Mouse (Mus musculus) frontal cortex, postnatal 36 days (tissue): ENCODE data around the gene Atoh1.

ENCODE experiments used
- DNase-seq, 2 experiments: peaks; one replicate each; pipeline ENCODE4 v3.0.0; 2022; ENCODE audit warnings: low spot score in 2 of 2

Gene Atoh1

DNA sequence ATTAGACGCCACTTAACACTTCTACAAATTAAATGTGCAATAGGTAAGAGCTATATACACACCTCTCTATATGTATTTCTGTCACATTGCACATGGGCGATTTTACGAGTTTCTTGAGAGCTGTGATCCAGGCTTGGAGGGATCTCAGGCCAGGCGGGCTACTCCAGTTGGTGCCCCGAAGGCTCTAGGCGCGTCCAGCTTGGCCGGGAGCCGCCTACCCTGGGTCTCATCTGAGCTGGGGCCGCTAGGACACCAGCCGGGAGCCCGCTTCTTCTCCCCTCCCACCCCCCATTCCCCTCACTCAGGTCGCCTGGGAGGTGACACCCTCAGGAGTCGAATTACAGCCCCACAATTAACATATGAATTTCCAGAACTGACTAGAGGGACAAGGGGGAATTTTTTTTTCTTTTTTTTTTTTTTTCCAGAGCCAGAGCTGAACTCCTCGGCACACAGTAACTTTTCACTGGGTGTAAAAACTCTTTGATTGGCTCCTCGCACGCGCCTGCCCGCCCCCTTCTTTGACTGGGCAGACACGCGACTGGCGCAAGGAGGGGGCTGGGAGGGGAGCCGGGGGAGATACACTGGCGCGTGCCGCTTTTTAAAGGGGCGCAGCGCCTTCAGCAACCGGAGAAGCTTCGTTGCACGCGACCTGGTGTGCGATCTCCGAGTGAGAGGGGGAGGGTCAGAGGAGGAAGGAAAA, at the start of gene Atoh1:
Atoh1 (plus strand) TSS at position 627 of the 700 bp plus-strand sequence.
- no peak for DNase-seq

- DNase-seq: peak; percentile 25 to 58
Observed at GRCm38 (mm10) chr6:64683974-64684373, 45.0 kb upstream of the Atoh1 start.

DNA sequence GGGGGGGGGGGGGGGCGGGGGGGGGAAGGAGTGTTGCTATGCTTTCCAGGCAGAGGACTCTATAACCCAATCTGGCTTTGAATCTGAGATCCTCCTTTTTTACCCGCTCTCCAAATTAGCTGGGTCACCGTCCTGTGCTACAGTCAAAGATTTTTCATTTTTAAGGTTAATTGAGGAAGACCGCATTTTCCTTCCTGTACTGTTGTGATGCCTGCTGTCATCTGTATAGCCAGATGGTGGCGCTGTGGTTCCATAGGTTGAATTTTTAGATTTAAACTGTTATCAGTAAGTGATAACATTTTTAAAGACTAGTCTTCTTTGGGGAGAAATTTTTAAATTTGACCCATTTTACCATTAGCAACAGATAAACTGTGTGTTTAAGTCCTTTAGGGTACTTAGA, 44.0 kb upstream of the Atoh1 start:
- peak; percentile 38 to 68 for DNase-seq

DNA sequence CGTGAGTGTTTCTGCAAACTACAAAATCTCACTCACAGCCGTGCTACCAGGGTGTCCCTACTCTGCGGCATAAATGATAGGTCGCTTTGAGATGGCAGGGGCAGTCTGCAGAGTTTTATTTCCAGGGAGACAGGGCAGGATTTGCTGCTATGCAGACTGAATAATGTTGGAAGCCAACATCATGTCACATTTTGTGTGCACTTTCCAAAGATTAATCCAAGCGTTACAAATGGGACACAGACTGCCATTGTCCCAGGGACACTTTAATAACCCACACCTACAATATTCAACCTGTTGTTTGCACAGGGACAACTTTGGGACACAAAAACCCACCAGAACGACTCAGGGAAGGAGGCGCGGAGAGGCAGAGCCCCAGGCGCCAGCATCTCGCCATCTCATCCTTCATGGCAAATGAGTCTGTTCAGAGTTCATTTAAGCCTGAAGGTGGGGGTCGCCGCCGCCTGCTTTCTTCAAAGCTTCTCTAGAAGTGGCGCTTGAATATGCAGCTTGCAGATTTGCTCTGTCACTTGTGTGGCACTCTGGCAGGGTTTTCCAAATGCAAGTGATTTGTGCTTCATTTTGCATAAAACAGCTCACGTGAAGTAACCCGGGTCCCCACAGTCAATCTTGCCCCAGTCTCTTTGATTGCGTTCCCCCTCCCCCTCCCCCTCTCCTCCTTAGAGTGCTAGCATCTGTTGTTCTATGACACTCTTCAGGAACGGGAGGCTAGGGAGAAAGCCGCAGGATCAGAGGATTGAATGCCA, 40.6 kb upstream of the Atoh1 start:
- DNase-seq: no peak

DNA sequence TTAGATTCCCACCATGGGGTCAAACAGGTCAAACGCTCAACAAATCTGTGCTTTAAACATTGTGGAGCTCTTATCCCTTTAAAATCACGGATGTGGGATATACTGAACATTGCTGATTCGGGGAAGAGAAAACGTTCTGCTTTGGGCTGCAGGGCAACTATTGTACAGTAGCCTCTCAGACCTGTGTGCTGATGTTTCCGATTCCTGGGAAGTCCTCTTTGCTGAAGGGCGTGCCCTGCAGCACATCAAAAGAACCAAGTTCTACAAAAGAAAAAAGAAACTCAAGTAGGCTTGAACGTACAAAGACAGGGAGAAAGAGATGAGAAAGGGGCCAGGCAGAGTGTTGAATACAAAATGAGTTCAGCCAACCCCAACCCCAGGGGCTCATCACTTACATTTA, 34.2 kb upstream of the Atoh1 start:
- DNase-seq: no peak

DNA sequence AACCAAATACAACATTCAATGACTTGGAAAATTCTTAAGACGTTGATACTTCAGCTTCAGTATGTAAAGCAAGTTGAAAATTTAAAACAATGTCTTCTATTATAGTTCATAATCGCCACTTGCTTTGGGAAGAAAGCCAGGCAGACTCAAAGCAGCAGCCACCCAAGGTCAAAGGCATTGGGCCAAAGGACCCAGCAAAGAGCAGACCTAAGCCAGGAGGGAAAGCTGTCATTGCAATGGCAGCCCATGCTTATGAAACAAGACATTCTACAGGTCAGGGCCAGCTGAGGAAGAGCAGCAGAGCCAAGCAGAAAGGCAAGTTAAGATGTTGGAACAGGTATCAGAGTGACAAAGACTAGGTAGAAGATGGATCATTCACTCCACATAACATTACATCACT, 25.3 kb upstream of the Atoh1 start:
- no peak for DNase-seq

- no peak for DNase-seq
Observed at GRCm38 (mm10) chr6:64727751-64728403, 1.0 kb upstream of the Atoh1 start.

- peak in 1 of 2 experiments; percentile 15 for DNase-seq
Observed at GRCm38 (mm10) chr6:64729231-64730011, 496 bp downstream of the Atoh1 start.

GRCm38 (mm10) chr6:64730030-64730429, 1.1 kb downstream of the Atoh1 start:
- no peak for DNase-seq

DNA sequence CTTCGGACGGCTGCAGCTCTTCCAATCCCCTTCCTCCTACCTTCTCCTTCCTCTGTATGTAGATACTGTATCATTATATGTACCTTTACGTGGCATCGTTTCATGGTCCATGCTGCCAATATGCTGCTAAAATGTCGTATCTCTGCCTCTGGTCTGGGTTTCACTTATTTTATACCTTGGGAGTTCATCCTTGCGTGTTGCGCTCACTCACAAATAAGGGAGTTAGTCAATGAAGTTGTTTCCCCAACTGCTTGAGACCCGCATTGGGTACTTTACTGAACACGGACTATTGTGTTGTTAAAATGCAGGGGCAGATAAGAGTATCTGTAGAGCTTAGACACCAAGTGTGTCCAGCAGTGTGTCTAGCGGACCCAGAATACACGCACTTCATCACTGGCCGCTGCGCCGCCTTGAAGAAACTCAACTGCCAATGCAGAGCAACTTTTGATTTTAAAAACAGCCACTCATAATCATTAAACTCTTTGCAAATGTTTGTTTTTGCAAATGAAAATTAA, 1.6 kb downstream of the Atoh1 start:
- no peak for DNase-seq

DNA sequence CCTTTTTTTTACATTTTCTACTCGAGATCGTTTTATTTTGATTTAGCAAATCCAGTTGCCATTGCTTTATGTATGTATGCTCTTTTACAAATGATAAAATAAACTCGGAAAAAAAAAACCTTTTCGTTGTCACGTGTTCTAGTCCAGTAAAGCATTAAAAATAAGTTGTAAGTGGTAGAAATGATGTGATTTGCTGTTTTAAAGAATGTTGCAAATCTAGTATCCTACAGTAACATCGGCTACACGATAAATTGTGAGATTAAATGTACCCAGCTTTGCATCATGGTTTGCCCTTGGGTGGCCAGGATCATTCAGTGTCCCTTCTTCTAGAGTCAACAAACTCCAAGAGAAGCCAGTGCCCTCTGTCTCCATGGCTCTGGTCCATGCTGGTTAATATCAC, 2.2 kb downstream of the Atoh1 start:
- no peak for DNase-seq

GRCm38 (mm10) chr6:64731621-64732320, 2.8 kb downstream of the Atoh1 start:
- no peak for DNase-seq

GRCm38 (mm10) chr6:64733311-64733710, 4.4 kb downstream of the Atoh1 start:
- no peak for DNase-seq

DNA sequence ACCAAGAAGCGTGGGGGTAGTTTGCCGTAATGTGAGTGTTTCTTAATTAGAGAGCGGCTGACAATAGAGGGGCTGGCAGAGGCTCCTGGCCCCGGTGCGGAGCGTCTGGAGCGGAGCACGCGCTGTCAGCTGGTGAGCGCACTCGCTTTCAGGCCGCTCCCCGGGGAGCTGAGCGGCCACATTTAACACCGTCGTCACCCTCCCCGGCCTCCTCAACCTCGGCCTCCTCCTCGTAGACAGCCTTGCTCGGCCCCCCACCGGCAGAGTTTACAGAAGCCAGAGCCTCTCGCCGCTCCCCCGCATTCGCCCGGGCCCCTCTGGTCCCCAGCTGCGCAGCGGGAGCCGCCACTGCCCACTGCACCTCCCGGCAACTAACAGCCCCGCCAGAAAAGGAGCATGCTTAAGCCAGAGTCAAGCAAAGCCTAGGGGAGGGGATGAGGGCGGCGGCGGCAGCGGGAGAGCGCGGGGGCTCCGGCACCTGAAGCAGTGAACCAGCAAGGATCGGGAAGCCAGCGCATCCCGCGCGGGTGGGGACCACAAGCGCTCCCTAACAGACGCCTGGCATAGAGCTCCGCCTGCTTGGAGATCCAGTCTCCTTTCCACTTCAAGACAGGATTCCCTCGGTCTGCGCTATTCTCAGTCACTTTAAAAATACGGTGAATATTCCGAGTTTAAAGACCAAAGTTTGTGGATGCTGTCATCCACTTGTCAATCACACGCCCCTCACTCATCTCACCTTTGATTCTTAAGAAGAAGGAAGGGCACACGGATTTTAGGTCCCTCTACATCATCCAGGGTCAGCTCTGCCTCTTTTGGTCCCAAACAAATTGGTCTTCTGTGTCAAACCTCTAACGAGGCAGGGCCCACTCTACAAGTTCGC, 5.8 kb downstream of the Atoh1 start:
- DNase-seq: peak in 1 of 2 experiments; percentile 20

- no peak for DNase-seq
Observed at GRCm38 (mm10) chr6:64736317-64736716, 7.4 kb downstream of the Atoh1 start.

GRCm38 (mm10) chr6:64742915-64743489, 14.1 kb downstream of the Atoh1 start:
- DNase-seq: no peak

- no peak for DNase-seq
Observed at GRCm38 (mm10) chr6:64754515-64754914, 25.6 kb downstream of the Atoh1 start.

- DNase-seq: peak in 1 of 2 experiments; percentile 2
Observed at GRCm38 (mm10) chr6:64763901-64764300, 35.0 kb downstream of the Atoh1 start.

GRCm38 (mm10) chr6:64773430-64773829, 44.5 kb downstream of the Atoh1 start:
- no peak for DNase-seq
